Mouse (Mus musculus) fibroblast of lung, adult 2 months (primary cell): ENCODE data around the gene Foxp1.

Source experiments
- DNase-seq: peaks from one replicate; pipeline ENCODE4 v3.0.0-alpha.2; 2011; ENCODE audit warnings: low read depth

Foxp1 gene

DNA sequence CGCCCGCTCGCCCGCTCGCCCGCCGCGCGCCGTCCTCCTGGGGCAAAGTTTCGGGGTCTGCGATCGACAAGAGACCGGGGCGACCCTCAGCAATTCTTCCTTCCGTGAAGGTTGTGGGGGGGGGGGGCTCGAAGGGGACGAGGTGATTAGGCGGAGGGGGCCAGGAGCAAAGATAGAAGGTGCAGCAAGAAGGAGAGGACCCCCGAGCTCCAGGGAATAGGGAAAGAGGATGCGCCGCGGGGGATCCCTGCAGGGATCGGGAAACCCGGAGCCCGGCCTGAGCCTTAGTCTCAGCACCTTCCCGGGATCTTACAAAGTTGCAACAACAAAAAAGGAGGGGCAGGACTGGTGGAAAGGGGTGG is 1.9 kb downstream of the Foxp1 start:
- DNase-seq, result no peak

DNA sequence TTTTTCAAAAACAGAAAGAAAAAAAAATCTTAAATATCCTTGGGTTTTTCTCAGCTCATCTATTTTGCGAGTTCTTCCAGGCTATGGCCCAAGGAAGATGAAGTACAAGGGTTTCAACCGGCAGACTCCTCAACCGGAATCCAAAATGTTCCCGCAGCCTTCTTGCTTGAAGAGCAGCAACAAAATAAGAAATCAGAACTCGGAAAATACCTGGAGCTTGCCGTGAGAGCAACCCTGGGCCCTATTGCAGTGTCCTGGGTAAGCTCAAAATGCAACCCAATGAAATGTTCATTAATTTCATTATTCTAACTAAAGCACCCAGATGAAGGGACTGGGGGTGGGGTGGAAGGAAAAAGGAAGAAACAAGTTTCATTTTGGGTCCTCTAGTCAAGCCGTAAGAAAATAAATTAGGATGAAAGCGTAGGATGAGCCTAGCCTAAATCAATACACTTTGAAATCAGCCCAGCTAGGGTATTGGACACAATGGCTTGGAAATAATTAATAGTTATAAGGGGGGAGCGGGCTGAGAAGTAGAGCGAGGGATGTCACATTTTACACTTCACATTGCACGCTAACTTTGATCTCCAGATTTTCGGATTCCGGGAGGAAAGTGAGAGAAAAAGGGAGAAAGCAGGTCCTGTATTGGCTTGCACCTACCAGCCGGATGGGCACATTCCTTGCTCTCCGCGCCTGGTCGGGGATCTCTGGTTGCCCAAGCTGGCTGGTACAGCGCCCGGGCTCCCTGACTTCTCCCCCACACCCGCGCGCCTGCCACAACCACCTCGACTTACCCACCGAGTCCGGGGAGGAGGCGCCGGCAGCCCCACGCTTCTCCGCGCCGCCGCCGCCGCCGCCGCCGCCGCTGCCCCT is 2.5 kb downstream of the Foxp1 start:
- DNase-seq, result no peak

DNA sequence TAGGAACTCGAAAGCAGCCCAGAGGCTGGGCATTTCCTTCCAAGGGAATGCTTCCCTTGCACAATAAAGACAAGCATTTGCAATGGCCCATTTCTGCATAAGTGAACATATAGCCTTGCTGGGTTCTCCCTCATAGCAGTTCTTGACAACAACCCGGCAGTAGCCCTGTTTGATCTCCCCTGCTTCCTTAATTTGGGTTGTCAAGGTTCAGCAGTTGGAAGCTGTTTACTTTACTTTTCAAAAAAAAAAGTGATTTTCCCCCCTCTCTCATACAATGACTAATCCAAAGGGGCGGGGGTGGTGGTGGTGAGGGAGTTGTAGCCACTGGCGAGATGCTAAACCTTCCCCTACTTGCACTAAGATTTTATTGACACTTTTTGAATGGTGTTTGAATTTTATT is 3.5 kb downstream of the Foxp1 start:
- DNase-seq, result no peak

DNA sequence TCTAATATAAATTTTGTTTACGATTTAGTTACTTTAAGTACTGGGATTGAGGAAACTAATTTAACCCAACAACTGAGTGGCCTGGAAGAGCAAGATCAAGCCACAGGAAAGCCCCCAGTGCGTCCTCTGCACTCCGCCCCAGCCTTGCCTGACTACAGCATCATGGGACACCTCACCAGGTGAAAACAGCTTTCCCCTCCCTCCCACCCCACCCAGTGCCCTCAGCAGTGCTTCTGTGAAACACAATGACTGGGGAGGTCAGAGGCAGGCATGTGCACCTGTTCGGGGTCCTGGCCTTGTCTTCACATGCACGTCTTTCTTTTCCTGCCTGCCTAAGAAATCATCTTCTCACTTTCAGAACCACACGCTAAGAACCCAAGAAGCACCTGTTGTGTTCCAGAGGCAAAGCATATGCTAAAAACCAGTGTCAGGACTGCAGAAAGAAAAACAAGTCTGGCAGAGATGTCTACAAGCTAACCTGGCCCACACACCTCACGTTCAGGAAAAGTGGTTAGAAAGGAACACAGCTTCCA is 6.8 kb downstream of the Foxp1 start:
- DNase-seq, result no peak

DNA sequence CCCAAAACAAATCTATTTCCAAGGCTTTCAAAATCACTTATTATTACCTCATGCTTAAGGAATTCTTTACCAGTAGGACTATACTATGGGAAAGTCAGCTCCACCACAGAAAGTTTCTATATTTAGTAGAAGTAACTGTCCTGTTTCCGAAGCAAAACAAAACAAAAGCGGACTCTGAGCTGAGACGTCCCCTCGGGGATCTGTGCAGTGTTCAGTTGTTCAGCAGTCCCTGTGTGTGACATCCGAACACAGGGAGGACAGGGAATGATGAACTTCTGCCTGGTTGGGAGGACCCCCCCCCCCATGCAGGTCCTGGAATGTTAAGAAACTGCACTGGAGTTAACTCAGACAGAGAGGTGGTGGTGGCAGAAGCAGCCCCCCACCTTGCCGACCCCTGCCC is 10.7 kb downstream of the Foxp1 start:
- DNase-seq, result no peak

DNA sequence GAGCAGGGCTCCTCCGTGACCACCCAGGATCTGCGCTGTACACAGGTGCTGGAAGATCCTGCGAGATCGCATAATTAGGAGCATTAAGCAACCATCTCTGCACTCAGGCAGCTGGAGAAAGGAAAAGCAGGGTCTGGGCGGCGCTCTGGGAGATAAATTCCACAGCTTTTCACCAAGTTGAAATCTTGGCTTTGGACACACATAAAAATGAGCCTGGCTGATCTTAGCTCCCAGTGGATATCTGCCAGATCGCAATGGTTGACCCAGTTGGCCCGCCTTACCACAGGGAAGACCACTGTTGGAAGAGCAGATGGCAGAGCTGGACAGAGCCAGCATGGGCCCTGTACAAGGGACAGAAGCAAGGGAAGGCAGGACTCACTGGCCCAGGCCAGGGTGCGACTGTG is 13.3 kb downstream of the Foxp1 start:
- DNase-seq, result no peak

DNA sequence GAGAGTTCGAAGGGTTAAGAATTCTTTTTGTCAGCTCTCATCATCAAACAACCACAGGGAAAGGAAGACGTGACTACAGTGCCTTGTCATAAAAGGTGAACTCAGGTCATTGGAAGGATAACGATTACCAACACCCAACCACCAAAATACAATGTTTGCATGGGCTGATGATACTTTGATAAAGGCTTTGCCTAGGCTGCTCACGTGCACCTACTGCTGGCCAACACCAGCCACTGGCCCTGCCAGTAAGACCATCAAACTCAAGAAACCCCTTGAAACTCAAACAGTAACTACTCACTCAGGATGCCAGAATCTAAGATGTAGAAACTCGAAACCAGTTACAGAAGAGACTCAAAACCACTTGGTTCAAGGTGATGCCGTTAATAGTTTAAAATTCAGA is 15.7 kb downstream of the Foxp1 start:
- DNase-seq, result no peak

DNA sequence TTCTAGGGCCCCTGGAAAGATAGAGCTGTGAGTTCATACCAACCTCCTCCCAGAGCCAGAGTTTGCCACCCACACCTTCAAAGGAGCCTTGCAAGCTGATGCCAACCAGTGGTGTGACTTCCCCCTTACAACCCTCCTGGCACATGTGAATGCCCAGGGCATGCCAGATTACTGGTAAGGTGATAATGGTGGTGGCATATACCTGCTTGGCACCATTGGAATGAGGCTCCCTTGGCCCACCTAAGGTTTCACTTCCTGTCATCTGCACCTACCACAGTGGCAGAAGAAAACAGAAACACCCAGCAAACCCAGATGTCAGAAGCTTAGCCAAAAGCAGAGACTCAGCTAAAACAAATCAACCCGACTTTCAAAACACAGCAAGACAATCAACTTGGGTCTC is 18.8 kb downstream of the Foxp1 start:
- DNase-seq, result no peak

DNA sequence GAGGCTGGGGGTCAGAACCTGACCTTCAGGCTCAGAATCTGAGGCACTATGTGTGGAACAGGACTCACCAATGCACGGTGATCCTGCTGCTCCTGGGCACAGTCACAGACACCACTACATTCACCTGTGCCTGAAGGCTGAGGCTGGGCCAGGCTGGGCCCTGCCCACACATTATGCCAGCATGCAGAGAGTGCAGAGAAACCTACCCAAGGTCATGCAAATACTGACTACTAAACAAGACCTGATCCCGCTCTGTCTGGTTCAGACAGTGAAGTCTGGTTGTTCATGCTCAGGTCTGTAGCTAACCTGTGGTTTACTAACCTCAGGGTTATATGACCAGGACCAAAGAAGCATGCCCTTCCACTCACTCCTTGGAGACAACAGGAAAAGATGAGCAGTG is 19.8 kb downstream of the Foxp1 start:
- no peak for DNase-seq

DNA sequence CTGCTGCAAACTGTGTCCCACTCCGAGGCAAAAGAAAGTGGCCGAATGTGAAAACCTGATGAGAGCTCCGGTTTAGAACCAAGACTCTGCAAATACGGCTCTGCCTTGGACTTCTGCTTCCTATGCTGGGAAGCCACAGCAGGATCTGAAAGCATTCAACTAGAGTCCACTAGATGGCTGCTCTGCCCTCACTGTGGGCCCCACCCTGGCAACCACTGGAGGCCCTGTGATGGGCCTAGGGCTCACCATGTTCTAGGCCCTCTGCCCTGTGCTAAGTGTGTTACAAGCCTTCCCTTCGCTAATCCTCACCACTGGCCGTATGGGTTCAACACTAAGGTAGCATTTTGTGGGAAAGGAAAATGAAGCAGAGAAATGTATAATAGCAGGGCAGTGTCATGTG is 20.2 kb downstream of the Foxp1 start:
- DNase-seq, result no peak

DNA sequence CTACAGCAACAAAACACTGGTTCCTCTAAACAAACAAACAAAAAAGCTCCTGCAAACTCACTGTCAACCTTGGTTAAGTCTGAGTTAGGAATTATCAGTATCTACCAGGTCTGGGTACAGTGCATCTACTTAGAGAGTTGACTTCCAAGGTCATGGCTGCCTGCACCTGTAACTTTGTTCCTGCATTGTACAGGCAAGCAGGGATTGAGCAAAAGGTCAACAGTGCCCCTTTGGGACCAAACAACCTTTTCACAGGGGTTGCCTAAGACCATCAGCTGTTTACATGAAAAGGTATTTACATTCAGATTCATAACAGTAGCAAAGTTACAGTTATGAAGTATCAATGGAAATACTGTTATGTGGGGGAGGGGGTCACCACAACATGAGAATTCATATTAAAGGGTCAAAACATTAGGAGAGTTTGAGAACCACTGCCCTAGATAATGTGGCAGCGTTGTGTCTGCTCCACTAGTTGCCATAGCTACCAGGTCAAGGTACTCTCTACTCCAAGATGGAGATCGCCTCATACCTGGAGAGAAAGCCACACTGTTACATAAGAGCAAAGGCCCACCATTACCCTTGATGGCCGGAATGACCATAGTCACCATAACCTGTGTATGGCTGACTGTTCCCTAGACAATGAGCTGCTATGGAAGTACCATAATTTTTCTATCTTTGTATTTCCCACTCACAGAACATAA is 21.8 kb downstream of the Foxp1 start:
- no peak for DNase-seq

DNA sequence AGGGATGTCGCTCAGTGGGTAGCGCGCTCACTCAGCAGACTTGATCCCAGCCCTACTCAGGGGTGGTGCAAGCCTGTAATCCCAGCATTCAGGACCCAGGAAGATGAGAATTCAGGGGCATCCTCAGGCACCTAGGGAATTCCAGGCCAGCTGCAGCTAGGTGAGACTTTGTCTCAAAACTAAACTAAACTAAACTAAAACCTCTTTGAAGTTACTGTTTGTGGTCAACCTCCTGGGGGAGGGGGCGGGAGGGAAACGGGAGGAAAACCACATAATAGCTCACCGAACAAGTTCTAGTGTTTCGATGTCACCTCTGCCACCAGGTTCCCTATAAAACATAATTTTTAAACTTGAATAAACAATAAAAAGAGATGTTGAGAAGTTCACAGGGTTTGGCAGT is 24.4 kb downstream of the Foxp1 start:
- no peak for DNase-seq

DNA sequence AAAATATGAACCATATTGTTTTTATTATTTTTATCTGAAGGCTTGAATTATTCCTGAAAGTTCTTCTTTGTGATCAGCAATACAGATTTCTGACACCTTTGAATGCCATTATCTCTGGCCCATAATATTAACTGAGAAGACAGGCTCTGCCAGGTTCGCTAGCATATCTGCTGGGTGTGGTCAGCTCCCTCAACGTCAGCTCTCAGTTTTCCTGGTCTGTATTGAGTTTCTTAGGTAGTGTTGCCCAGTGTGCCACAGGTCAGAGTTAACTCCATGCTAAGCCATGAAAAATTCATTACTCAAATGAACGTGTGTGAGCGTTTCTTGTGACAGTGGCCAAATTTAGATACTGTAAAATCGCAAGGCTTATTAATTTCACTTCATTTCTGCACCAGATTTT is 26.4 kb downstream of the Foxp1 start:
- DNase-seq, result no peak

DNA sequence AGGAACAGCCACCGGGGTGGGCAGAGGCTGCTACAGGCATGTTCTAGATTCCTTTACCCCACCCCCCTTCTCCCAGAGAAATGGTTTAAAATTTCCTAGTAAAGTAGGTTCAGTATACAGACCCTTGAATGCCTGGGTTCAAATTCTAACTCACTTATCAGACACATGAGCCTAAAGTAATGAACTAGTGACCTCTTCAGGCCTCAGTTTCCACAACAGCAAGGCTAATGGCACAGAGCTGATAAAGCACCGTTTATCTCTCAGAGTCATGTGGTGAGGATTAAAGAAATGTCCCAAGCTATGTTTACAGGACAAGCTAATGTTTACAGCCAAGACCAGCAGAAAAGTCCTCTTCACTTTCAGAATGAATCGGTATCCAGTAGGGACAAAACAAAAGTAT is 29.6 kb downstream of the Foxp1 start:
- no peak for DNase-seq

DNA sequence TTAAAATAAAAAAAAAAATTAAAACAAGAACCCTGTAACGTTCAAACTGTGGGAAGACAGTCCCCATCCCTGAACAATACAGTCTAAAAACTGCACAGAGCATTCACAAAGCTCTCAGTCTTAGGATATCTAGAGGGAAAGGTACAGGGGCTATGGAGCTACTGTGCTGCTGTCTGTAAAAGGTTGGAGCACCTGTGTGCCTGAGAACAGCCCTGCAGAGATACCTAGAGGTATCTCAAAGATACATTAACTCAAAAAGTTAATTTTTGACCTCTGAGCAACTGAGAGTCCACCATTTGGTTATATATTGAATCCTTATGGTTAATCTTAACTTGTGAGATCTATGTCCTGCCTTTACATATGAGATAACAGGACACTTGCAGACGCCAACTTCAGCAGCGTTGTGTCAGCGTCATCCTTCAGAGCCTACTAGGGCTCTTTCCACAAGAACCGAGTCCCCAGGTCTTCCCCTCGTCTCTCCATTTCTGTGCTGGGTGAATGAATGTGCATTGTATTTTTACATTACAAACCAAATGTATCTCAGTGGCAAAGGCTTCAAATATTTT is 30.5 kb downstream of the Foxp1 start:
- DNase-seq, result no peak

DNA sequence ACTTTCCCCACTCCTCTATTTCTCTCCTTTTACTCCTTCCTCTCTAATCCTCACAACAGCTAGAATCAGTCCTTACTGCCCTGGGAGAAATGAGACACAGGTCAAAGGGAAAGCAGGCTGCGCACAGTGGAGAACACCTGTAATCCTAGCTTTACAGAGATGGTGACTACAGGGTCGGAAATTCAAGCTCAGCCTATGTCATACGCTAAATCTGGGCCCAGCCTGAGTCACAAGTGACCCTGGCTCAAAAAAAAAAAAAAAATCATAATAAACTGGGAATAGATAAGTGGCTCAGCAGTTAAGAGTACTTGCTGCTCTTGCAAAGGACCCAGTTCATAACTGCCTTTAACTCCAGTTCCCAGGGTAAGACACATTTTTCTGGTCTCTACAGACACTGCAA is 31.4 kb downstream of the Foxp1 start:
- DNase-seq, result no peak

DNA sequence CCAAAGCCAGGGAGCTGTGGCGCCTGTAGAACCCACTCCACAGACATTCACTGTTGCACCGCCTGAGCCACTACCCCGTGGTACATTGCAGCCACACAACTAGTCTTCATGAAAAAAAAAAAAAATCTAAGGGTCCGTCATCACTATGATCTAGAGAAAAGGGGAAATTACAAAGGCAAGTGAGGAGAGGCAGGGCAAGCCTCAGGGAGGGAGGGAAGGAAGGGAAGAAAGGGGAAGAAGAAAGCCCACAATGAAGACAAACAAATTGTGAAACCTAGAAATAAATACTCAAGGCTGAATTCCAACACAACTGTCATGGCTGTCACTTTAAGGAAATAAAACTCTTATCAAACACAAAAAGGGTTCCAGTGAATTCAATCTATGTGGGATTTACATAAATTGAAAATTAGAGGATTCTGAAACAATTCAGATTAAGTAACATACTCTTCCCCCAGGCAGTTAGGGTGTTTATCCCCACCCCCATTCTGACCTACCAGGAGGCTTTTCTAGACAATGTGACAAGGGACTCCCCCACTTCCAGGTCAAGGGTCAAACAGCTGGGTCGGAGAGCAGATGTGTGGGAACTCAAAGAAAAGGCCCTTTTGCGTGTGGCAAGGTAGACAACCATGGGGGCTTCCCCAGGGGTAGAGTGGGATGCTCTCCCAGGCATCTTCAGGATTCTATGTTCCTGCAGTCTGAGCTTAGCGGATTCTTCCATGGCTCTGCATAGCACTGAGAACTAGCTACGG is 32.4 kb downstream of the Foxp1 start:
- DNase-seq, result no peak

DNA sequence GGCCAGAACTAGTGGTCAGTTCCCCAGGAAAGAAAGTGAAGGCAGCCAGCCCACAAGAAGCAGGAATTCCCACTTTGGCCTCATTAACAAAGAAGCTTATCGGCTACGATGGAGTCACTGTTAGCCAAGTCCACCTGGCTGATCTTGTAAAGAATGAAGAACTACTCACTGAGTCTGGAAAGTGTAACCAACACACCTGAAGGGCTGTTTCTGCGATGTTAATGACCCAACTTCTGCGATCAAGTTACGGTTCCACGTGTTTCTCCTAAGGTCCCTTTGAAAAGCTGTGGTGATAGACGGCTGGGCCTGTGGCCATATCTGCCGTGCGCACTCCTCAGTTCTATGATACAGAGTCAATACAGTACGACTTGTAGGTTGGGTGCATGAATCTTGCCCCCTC is 33.1 kb downstream of the Foxp1 start:
- DNase-seq, result no peak

DNA sequence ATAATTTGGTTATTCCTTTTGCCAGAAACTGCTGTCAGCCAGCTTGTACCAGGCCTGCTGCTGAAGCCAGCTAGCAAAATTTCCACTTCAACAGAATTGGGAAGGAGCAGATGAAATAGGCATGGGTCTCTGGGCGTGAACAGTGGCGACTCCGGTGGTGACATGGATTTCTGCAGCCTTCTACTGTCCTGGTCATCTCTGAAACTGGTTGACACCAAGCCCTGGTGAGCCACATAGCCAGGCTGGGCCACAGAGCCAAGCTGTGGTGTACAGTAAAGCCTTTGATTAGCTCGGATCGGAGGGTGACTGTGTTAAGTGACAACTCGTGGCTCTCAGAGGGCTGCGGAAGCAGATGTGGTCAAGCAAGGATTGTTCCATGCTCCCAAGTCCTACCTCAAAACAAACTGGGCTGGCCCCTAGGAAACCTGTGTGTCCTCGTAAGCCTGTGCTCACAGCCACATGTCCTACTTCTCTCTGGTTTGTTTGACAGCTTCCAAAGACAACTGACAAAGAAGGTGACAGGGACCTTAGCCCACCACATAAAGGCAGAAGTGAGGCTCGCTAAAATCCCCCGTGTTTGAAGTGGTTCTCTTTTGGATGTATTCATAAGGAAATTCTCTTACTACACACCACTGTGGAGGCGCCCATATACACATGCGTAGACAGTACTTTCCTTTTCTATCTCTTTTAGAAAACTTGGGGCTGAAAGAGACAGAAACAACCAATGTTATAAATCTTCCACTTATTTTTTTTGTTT is 36.5 kb downstream of the Foxp1 start:
- no peak for DNase-seq

DNA sequence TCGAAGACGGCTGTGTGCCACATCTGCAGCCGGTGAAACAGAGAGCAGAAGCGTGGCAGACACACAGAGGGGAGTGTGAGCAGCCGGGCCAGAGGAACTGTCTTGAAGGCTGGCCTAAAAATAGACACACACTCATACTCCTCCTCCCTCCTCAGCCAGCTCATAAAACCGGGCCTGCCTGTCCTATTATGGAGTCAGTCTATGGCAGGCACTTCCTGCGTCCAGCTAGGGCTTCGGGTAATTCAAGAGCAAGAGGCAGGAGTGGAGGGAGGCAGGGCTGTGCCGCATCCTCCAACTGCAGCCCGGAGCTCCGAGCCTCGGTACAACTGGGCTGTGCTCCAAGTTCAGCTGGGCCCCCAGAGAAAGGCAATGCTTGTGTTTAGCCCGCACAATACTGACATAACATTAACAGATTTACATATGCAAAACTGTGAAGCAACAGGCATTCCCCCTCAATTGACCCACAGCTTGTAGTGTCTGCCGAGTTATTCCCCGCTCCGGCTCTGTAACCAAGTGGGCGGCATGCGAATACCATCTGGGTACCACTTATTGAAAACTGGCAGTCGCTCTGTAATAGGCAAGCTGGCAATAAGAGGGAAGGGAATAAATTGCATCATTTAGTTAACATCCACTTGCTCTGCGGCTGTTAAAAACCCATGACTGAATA is 37.2 kb downstream of the Foxp1 start:
- DNase-seq, result peak; percentile 82

DNA sequence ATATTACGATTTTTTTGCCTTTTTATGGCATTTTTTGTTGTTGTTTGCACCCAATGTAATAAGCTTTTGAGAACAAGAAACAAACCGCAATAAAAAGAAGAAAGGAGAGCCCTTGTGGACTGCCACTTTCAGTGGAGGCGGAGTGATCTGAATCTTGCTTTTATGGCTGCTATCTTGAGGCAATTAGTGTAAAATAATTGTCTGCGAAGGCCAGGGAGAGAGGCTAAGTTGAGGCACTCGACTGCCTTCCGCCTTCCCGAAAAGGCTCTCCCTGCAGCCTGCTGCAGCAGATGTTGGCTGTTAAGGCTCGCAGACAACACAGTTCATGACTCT is 37.7 kb downstream of the Foxp1 start:
- no peak for DNase-seq
